Mouse (Mus musculus): ENCODE measurements at regions not wholly inside any gene's neighbourhood (a gene's known extent, or its start where the extent isn't known, plus 50 kb on each side); places are given as distances from the start of the nearest gene placed in this dataset.

DNA sequence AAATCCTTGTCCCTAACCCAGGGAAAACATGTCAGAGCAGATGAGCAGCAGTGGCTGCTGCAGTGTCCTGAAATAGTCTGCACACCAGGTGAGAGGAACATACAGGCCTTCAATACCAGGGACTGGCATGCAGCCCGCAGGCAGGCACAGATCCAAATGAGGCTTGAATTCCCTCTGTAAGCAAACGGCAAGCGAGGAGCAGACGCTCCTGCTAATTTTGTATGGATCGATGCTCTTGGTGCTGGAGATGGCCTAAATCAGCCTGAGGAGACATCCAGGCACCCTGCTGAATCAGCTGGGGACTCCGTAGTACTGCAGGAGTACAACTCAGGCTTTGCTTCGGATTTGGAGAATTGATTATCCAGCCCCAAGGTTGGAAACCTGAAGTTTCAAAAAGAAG, 1273.2 kb downstream of the Gsdmc2 start:
- TF ChIP-seq CTCF (IDR thresholded peaks at IDR 0.05; ENCODE audit: borderline replicate concordance, insufficient read depth, low read depth, low read length) (no peak), POLR2A (IDR thresholded peaks at IDR 0.05; ENCODE audit: borderline replicate concordance, insufficient read depth, low read length) (no peak)

Measured in cerebellum, adult 2 months (tissue).